In the genomic region with DNA sequence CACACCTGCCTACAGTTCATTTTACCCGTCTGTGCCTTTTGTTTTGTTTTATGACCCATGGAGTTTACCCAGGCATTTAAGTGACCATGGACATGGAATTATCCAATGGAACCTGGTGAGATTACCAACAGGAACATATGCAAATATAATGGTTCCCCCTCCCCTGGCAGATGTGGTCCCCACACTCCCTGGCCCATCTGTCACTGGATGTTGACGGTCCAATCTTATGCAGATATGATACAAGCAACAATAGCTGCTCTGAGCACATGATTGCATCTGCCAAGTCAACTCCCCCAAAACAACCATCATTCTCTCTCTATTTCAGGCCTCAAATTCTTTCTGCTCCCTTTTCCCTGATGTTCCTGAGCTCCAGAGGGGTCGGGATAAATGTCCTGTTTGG, we compare ENCODE assay signal across 25 mouse cellular contexts.
"Had no signal": no experiment of that assay in that cellular context is flagged by ENCODE, and none has a peak within 500 bp of the region (broad histone marks: within the 10 kb centered on the region; RNA-seq: fewer than 3 reads in every experiment).

No protein-coding gene starts in this region.

- H3K4me1 ChIP-seq: forebrain, embryonic 15.5 days; heart, embryonic 10.5 days; heart, embryonic 12.5 days; intestine, embryonic 15.5 days had no signal

- H3K9me3 ChIP-seq: forebrain, embryonic 15.5 days; heart, embryonic 10.5 days; heart, embryonic 12.5 days; intestine, embryonic 15.5 days; limb, embryonic 10.5 days; limb, embryonic 12.5 days had no signal

- H3K27me3 ChIP-seq: forebrain, embryonic 15.5 days; heart, embryonic 12.5 days; intestine, embryonic 15.5 days; limb, embryonic 12.5 days had no signal

- H3K9ac ChIP-seq: forebrain, embryonic 15.5 days; forebrain, postnatal 0 days; heart, embryonic 12.5 days; hindbrain, embryonic 14.5 days; intestine, embryonic 15.5 days; limb, embryonic 12.5 days had no signal

- H3K4me2 ChIP-seq: forebrain, embryonic 15.5 days; heart, embryonic 12.5 days; hindbrain, embryonic 14.5 days; intestine, embryonic 15.5 days; limb, embryonic 12.5 days had no signal

- H3K4me3 ChIP-seq: forebrain, embryonic 15.5 days; gastrocnemius, adult 2 months; heart, embryonic 10.5 days; heart, embryonic 12.5 days; intestine, embryonic 15.5 days; layer of hippocampus, adult 2 months; left cerebral cortex, adult 2 months; limb, embryonic 10.5 days; limb, embryonic 12.5 days had no signal

- H3K36me3 ChIP-seq: forebrain, embryonic 15.5 days; heart, embryonic 10.5 days; heart, embryonic 12.5 days; intestine, embryonic 15.5 days; limb, embryonic 10.5 days; limb, embryonic 12.5 days had no signal

- DNase-seq: forebrain, postnatal 0 days; gastrocnemius, adult 2 months; gastrocnemius, postnatal 10 days; gastrocnemius, postnatal 25 days; heart, adult 18-20 months; heart, postnatal 10 days; heart, postnatal 4 days; kidney, adult 18-20 months; kidney, adult 8-10 months; kidney, postnatal 10 days; kidney, postnatal 25 days; kidney, postnatal 4 days; liver had no signal

- ATAC-seq: forebrain, embryonic 15.5 days; forebrain, postnatal 0 days; hindbrain, embryonic 16.5 days; inflammation-experienced regulatory T-cells, adult 6 months; intestine, embryonic 15.5 days; intestine, postnatal 0 days had no signal

- H3K27ac ChIP-seq: forebrain, embryonic 15.5 days; gastrocnemius, adult 2 months; heart, embryonic 10.5 days; hindbrain, embryonic 14.5 days; intestine, embryonic 15.5 days; layer of hippocampus, adult 2 months; left cerebral cortex, adult 2 months; limb, embryonic 10.5 days; limb, embryonic 12.5 days had no signal
